Mouse (Mus musculus) olfactory bulb, adult 2 months (tissue): Measurements from ENCODE around the gene Ilf2. TPM values are rescaled to one million over a fixed set of nuclear protein-coding genes. Genes with fewer than 3 reads are reported as not detected.
A peak's percentile ranks its signal among the peaks of the same experiment; 100 is the strongest.

Source experiments
- H3K27ac ChIP-seq: fragments of 200-500 bp; 2 replicates; pipeline ENCODE4 v1.5.1; 2012; ENCODE audit warnings: low read depth, low read length; ENCODE audit not compliant: insufficient read depth
- H3K4me1 ChIP-seq: fragments of 200-500 bp; 2 replicates; pipeline ENCODE4 v1.6.1; 2012; ENCODE audit warnings: low read length; ENCODE audit not compliant: control insufficient read depth, insufficient read depth
- H3K4me3 ChIP-seq: fragments of 200-500 bp; 2 replicates; pipeline ENCODE4 v1.5.1; 2012; ENCODE audit warnings: mild to moderate bottlenecking, low read depth, low read length, moderate library complexity; ENCODE audit not compliant: insufficient read depth
- CTCF ChIP-seq: fragments of 200-500 bp; IDR thresholded peaks from 2 replicates; pipeline ENCODE4 v1.5.1; 2012; ENCODE audit warnings: low read depth, mild to moderate bottlenecking, low read length, moderate library complexity; ENCODE audit not compliant: insufficient read depth
- POLR2A ChIP-seq: fragments of 200-500 bp; IDR thresholded peaks from 2 replicates; pipeline ENCODE4 v1.6.1; 2012; ENCODE audit warnings: mild to moderate bottlenecking, low read depth, low read length, moderate library complexity; ENCODE audit not compliant: insufficient read depth
- WGBS: fragments of 180-500 bp; shearing (Covaris S2); methylation state at CpG from one replicate; pipeline ENCODE4 v1.1.7; 2018; 5-methylcytosine and 5-hydroxymethylcytosine counted together
- polyA plus RNA-seq: library from polyadenylated mRNA; stranded (reverse); fragments of >200 nt; gene quantifications from 2 replicates; pipeline ENCODE4 v1.2.4, GENCODE M21; 2012; ENCODE audit warnings: low replicate concordance; ENCODE audit not compliant: missing spikeins, insufficient read depth, insufficient read length

Ilf2 gene
- polyA plus RNA-seq, 1 experiment, result not detected

DNA sequence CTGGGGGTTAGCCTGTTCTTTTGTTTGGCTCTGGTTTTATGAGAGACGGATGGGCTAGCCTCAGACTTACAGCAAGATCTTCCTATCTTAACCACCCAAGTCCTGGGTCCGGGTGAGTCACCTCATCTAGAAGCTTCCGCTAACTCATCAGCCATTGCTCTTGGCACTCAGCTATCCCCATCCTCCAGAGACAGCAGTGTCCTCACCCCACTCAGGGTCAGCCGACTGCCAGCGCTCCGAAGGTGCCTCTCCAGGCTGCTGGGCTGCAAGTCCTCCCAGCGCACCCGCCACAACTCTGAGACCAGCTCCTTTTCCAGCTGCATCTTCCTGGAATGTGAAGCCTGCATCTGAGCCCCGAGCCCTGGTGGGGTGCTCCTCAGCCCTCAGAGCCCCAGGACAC is 16.2 kb upstream of the Ilf2 start:
- TF ChIP-seq POLR2A, result no peak
- no peak for TF ChIP-seq CTCF
- no peak overlapping the region for H3K4me3 ChIP-seq
- H3K4me1 ChIP-seq, result no peaks in the 10 kb centered on the region
- WGBS, result 86% methylated on average over 9 of the region's 9 CpGs
- no peak overlapping the region for H3K27ac ChIP-seq

DNA sequence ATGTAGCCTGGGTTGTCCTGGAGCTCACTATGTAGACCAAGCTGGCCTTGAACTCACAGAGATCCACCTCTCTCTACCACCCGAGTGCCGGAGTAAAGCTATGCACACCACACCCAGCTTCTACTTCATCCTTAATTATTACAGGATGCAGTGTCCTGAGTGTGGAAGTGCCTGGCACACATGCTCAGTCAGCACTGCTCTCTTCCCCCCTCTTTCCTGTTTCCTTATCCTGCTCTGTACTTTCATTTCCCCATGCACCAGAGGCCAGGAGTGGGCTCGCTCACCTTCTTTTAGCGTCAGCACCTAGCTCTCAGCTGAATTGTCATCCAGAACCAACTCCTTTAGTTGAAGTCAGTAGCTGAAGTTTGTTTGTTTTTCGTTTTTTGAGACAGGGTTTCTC is 15.6 kb upstream of the Ilf2 start:
- WGBS, result 81% methylated on average over 5 of the region's 5 CpGs
- H3K4me3 ChIP-seq, result no peak overlapping the region
- H3K27ac ChIP-seq, result no peak overlapping the region
- no peak for TF ChIP-seq CTCF
- TF ChIP-seq POLR2A, result no peak
- peaks cover 4% of the 10 kb centered on the region for H3K4me1 ChIP-seq

DNA sequence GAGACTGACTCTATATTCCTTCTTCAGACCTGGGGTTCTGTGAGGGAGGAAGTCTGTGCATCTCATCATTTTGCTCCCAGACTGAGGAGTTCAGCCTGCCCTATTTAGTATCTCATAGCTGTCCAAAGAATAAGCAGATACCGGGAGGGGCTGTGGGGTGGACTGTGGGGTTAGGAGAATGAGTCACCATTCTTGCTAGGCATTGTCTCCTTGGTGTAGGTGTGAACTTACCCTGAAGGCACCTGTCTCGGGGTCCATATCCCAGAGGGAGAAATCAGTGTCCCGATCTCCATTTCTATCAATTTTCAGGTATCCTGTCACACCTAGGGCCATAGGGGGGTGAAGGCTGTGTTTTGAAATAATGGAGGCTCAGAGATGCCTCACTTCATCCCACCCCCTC is 14.0 kb upstream of the Ilf2 start:
- TF ChIP-seq POLR2A, result no peak
- no peak for TF ChIP-seq CTCF
- H3K27ac ChIP-seq, result no peak overlapping the region
- WGBS, result 83% methylated on average over 3 of the region's 3 CpGs
- H3K4me1 ChIP-seq, result peaks cover 10% of the 10 kb centered on the region
- H3K4me3 ChIP-seq, result no peak overlapping the region

DNA sequence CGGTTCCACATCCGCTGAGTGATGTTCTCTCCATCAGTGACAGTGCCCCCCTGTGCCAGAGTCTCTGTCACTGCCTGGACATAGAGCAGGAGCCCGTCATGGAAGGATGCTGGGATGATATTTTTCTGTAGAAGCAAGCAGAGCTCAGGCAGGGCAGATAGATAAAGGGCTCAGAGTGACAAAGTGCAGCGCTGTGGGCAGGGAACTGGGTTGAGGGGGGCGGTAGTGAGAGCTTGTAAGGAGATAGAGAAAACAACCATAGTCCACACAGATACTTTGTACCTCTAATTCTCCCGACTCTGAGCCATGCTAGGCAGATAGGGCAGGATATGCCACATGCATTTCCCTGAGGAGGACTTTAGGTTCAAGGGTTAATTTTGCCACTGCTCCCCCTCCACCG is 13.3 kb upstream of the Ilf2 start:
- no peak overlapping the region for H3K4me3 ChIP-seq
- H3K27ac ChIP-seq, result no peak overlapping the region
- WGBS, result 55% methylated on average over 7 of the region's 7 CpGs
- H3K4me1 ChIP-seq, result peaks cover 10% of the 10 kb centered on the region
- TF ChIP-seq CTCF (no peak), POLR2A (no peak)

DNA sequence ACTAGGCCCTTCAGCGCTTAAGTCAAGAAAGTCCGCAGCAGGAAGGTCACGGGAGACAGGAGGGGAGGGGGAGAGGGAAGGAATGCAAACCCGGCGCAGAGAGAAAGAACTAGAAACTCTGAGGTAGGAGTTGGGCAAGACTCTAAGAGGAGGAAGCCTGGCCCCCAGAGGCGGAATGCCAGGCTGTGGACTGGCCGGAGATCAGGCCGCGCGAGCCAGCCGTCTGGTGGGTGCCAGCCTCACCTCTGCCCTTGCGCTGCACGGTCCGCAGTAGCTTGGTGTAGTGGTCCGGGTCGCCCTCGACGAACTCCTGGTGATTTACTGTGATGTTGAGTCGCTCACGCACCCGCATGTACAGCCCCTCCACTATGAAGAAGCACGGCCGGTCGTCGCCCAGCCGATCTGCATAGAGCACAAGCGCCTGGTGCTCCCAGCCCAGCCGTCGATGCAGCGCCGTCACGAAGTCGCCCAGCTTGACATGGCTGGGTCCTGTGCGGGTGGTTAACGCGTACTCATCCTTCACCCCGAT is 11.3 kb upstream of the Ilf2 start:
- 33% methylated on average over 37 of the region's 37 CpGs for WGBS
- H3K4me3 ChIP-seq, result peak overlapping the region; percentile 58; the same call in 1 of the 2 replicates
- TF ChIP-seq POLR2A, result no peak
- no peak for TF ChIP-seq CTCF
- H3K4me1 ChIP-seq, result peaks cover 10% of the 10 kb centered on the region
- no peak overlapping the region for H3K27ac ChIP-seq

DNA sequence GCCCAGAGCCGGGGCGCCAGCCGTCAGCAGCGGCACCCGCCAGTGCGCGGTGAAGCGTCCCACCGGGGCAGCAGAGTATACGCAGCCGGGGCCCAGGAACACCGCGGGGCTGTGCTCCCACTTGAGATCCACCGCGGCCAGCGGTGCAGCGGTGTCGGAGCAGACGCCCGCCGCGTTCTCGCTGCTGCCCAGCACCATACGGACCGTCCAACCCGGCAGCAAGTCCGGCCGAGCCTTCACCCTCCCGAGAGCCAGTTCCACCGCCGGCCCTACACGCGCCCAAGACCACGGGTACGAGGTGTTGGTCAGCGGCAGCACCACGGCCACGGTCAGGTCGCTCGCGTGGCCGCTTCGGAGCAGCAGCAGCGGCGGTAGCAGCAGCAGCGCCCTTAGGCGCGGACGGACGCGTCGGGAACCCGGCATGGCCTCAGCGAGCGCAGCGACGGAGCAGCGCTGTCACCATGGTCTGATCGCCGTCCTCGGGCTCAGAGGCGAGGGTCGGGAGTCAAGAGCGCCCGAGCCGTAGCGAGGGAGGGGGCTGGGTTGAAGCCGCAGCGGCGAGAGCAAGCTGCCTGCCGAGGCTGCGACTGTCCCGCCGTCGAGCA is 10.7 kb upstream of the Ilf2 start:
- Histone ChIP-seq H3K4me1 (peaks cover 10% of the 10 kb centered on the region), H3K4me3 (peak overlapping the region; percentile 58), H3K27ac (no peak overlapping the region)
- TF ChIP-seq POLR2A (no peak), CTCF (no peak)
- 1% methylated on average over 75 of the region's 75 CpGs for WGBS

DNA sequence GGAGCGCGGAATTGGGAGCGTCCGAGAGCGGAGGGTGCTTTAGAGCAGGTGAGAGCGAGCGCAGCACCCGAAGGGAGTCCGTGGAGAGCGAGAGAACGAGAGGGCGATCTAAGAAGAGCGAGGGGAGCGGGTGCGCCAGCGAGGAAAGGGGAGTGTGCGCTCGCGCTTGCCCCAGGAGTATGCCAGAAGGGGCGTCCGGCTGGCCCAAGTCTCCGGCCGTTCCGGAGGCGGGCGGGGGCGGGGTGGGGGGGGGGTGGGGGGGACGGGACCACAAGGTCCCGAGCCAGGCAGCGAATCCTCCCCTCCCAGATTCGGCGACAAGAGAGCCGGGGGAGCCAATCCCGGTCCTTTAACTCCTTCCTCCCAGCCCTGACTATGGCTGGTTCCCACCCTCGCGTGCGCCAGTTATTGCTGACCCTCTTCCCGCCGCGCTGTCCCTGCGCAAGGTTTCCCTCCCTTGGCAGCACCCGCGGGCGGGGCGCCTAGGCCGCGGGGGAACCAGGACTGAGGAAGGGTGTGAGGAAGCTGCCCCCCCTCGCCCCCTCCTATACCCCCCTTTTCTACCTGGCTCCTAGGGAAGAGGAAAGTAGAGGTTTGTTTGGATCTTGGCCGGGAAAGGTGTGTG is 10.1 kb upstream of the Ilf2 start, which contains the start of gene Npr1:
Gene Npr1, minus strand, starts transcription at position 181 of the 625 bp plus-strand sequence.
- Histone ChIP-seq H3K4me3 (peak within 1 kb of the TSS; percentile 58), H3K27ac (no peak within 1 kb of the TSS), H3K4me1 (peaks cover 10% of the 10 kb centered on the region)
- TF ChIP-seq CTCF (no peak), POLR2A (no peak)
- under 1% methylated on average over 45 of the region's 49 CpGs for WGBS

DNA sequence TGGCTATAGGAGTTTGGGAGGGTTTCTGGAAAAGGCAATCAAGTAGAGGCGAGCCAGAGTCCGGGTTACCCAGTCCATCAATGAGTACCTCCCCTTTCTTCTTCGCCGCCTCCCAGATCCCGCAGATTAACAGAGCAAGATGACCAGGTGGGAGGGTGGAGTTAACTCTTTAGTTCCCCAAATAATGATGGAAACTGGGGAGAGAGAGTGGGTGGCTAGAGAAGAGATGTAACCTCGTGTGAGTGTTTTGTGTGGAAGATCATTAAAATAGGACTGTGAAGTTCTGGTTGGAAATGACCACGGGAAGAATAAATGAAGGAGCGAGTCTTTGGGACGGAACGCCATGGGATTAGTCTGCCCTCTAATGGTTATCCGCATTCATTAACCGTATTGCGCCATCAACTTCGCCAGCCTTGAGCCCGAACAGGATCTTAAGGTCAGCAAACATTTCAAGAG is 9.6 kb upstream of the Ilf2 start:
- TF ChIP-seq POLR2A, result no peak
- TF ChIP-seq CTCF, result 0 out of 2 replicates have a peak, but pooled peaks have one; percentile 29
- peaks cover 10% of the 10 kb centered on the region for H3K4me1 ChIP-seq
- H3K4me3 ChIP-seq, result peak overlapping the region; percentile 58
- no peak overlapping the region for H3K27ac ChIP-seq
- under 1% methylated on average over 15 of the region's 15 CpGs for WGBS

DNA sequence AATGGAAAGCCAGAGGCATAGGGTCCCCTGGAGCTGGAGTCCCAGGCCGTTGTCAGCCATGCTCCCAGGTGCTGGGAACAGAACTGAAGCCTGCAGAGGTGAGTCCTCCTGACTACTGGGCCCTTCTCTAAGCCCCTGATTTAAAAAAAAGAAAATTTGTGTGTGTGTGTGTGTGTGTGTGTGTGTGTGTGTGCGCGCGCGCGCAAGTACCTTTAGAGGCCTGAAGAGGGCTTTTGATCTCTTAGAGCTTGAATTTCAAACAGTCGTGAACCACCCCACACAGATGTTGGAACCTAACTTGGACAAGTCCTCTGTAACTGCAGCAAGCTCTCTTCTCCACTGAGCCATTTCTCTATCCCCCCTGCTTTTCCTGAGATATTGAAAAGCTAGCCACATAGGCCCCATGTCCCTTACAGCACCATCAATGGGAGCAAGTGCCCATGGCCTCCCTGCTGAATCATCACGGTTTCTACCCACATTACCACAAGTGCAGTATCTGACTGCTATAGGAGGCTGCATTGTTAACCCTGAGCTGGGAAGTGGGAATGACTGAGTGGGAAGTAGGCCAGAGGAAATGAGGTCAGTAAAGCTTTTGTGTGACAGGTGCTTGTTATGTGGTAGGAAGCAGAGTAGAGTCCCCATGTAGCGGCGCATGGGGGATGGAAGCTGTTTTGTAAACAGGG is 8.2 kb upstream of the Ilf2 start:
- Histone ChIP-seq H3K4me3 (no peak overlapping the region), H3K4me1 (peaks cover 10% of the 10 kb centered on the region), H3K27ac (no peak overlapping the region)
- 93% methylated on average over 10 of the region's 10 CpGs for WGBS
- no peak for TF ChIP-seq POLR2A
- no peak for TF ChIP-seq CTCF
